Mouse (Mus musculus) spleen, adult 2 months (tissue): ENCODE data around the gene Mfap1a.

ENCODE experiments used
- CTCF ChIP-seq: fragments of 200-500 bp; IDR thresholded peaks from 2 replicates; pipeline ENCODE4 v1.5.1; 2011; ENCODE audit warnings: mild to moderate bottlenecking, inconsistent platforms; ENCODE audit not compliant: insufficient read depth, insufficient read length, insufficient replicate concordance; ENCODE audit errors: extremely low read depth
- POLR2A ChIP-seq: fragments of 200-500 bp; IDR thresholded peaks from 2 replicates; pipeline ENCODE4 v1.6.1; 2011; ENCODE audit warnings: low read depth, low read length, inconsistent platforms

- no peak for TF ChIP-seq CTCF
- no peak for TF ChIP-seq POLR2A
These were observed 63.5 kb downstream of the Mfap1a start for GRCm38 (mm10) chr2:121443068-121443349.
